Mouse (Mus musculus) G1E-ER4 (cell line): ENCODE results near the gene Slc16a13. TPM values are rescaled to one million over a fixed set of nuclear protein-coding genes. Genes with fewer than 3 reads are reported as not detected.

Source experiments
- GATA1 ChIP-seq: IDR thresholded peaks from one replicate; pipeline ENCODE4 v1.8.0; 2012; ENCODE audit warnings: low read length, inconsistent platforms
- polyA plus RNA-seq: library from polyadenylated mRNA; stranded (reverse); fragments of >175 nt; gene quantifications from 2 replicates; pipeline ENCODE4 v1.2.3, GENCODE M21; 2012

Gene Slc16a13
- polyA plus RNA-seq, 1 experiment = 9.2 TPM

DNA sequence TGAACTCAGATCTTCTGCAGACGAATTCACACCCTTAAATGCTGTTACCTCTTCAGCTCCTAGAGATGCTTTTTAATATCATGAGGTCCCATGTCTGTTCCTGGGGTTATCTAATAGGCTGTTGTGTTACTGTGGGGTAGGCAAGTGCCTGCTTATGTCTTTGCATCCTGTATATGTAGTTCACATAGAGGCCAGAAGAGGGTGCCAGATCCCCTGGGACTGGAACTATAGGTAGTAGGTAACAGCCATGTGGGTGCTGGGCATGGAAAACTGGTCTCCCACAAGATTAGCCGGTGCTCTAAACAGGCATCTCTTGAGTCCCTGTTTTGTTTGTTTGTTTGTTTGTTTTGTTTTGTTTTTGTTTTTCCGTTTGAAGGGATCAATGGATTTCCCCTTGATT, 49.0 kb downstream of the Slc16a13 start:
- TF ChIP-seq GATA1 = no peak

DNA sequence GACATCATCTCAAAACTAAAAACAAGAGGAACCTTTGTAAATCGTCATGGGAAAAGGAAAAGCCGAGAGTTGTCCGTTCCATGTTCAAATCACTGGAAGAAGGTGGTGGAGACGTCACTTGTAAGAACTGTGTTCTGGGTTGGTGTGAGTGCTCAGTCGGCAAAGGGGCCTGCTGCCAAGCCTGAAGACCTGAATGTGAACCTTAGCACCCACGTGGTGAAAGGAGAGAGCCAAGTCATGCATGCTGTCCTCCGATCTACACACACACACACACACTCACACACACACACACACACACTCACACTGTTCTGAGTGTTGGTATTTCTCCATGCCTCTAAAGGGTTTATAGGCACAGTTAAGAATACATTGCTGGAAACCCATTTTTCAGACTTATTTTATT, 49.7 kb downstream of the Slc16a13 start:
- no peak for TF ChIP-seq GATA1

GRCm38 (mm10) chr11:70170291-70170690, 50.6 kb downstream of the Slc16a13 start:
- no peak for TF ChIP-seq GATA1

- no peak for TF ChIP-seq GATA1
Observed at GRCm38 (mm10) chr11:70168136-70168535, 52.7 kb downstream of the Slc16a13 start.

Other genes starting within 250 kb of the Slc16a13 start
- gene Ctdnep1, start 239.9 kb downstream of the Slc16a13 start, polyA plus RNA-seq = 224 and 279 TPM in 2 replicates
- 7.7 and 13.2 TPM in 2 replicates for gene Elp5, start 238.5 kb downstream of the Slc16a13 start, polyA plus RNA-seq
- gene Gabarap, start 229.9 kb downstream of the Slc16a13 start, polyA plus RNA-seq = 164 and 205 TPM in 2 replicates
- gene Phf23, start 225.3 kb downstream of the Slc16a13 start, polyA plus RNA-seq = 92.5 and 117 TPM in 2 replicates
- 59.6 and 66.9 TPM in 2 replicates for gene Dvl2, start 220.5 kb downstream of the Slc16a13 start, polyA plus RNA-seq
- 19.7 and 28.8 TPM in 2 replicates for gene Acadvl, start 205.7 kb downstream of the Slc16a13 start, polyA plus RNA-seq
- 7.4 and 7.6 TPM in 2 replicates for gene Dlg4, start 204.1 kb downstream of the Slc16a13 start, polyA plus RNA-seq
- not detected in 2 replicates for gene Asgr1, start 167.0 kb downstream of the Slc16a13 start, polyA plus RNA-seq
- gene Asgr2, start 128.4 kb downstream of the Slc16a13 start, polyA plus RNA-seq = not detected in 2 replicates
- gene Mgl2, start 90.7 kb downstream of the Slc16a13 start, polyA plus RNA-seq = not detected in 2 replicates
- 1.5 and 4.3 TPM in 2 replicates for gene Clec10a, start 64.9 kb downstream of the Slc16a13 start, polyA plus RNA-seq
- not detected in 2 replicates for gene Slc16a11, start 8.3 kb downstream of the Slc16a13 start, polyA plus RNA-seq
- gene Bcl6b, start 8.7 kb upstream of the Slc16a13 start, polyA plus RNA-seq = not detected in 2 replicates
- gene 0610010K14Rik, start 16.9 kb upstream of the Slc16a13 start, polyA plus RNA-seq = 88.8 and 123 TPM in 2 replicates
- 3.5 and 4.8 TPM in 2 replicates for gene Gm21988, start 18.8 kb upstream of the Slc16a13 start, polyA plus RNA-seq
- 142 and 145 TPM in 2 replicates for gene Rnasek, start 18.8 kb upstream of the Slc16a13 start, polyA plus RNA-seq
- gene Alox12, start 34.3 kb upstream of the Slc16a13 start, polyA plus RNA-seq = not detected in 2 replicates
- not detected in 2 replicates for gene Alox12e, start 101.6 kb upstream of the Slc16a13 start, polyA plus RNA-seq
- gene Alox15, start 131.0 kb upstream of the Slc16a13 start, polyA plus RNA-seq = not detected in 2 replicates
- 97.1 and 115 TPM in 2 replicates for gene Pelp1, start 189.0 kb upstream of the Slc16a13 start, polyA plus RNA-seq
- gene Arrb2, start 211.6 kb upstream of the Slc16a13 start, polyA plus RNA-seq = 202 and 316 TPM in 2 replicates
- 13.3 and 29.5 TPM in 2 replicates for gene Med11, start 230.9 kb upstream of the Slc16a13 start, polyA plus RNA-seq
- not detected in 2 replicates for gene Zmynd15, start 238.4 kb upstream of the Slc16a13 start, polyA plus RNA-seq
- gene Cxcl16, start 238.9 kb upstream of the Slc16a13 start, polyA plus RNA-seq = not detected in 2 replicates